Mouse (Mus musculus): ENCODE data around the gene P3h1.
"Not testable (repeated sequence)": the region's sequence is repeated elsewhere in the genome, so short reads cannot be mapped to it uniquely, and the experiment has no call there.

P3h1 gene

GRCm38 (mm10) chr4:119278784-119279183 is 46.1 kb downstream of the P3h1 start:
- not testable (repeated sequence) for DNase-seq

- DNase-seq = no peak
Observed at GRCm38 (mm10) chr4:119284861-119285260, 52.1 kb downstream of the P3h1 start.

- DNase-seq = no peak
Observed at GRCm38 (mm10) chr4:119285336-119285735, 52.6 kb downstream of the P3h1 start.

GRCm38 (mm10) chr4:119291921-119292320 is 59.2 kb downstream of the P3h1 start:
- no peak for DNase-seq

GRCm38 (mm10) chr4:119292771-119293573 is 60.3 kb downstream of the P3h1 start:
- peak; percentile 61 for DNase-seq

- peak; percentile 23 for DNase-seq
Observed at GRCm38 (mm10) chr4:119293574-119294258, 61.0 kb downstream of the P3h1 start.

- DNase-seq = peak; percentile 100
Observed at GRCm38 (mm10) chr4:119294415-119295133, 61.9 kb downstream of the P3h1 start, which contains the start of gene Ybx1. Ybx1 (minus strand) TSS chr4:119294604.

GRCm38 (mm10) chr4:119295134-119295453 is 62.4 kb downstream of the P3h1 start:
- DNase-seq = no peak

- DNase-seq = no peak
Observed at GRCm38 (mm10) chr4:119297361-119297760, 64.6 kb downstream of the P3h1 start.
